Mouse (Mus musculus) brain, embryonic 14.5 days (tissue): ENCODE measurements around the gene Rufy2. TPM values are rescaled to one million over a fixed set of nuclear protein-coding genes. Genes with fewer than 3 reads are reported as not detected.
"Not testable (repeated sequence)": the region's sequence is repeated elsewhere in the genome, so short reads cannot be mapped to it uniquely, and the experiment has no call there.

Experiments
- DNase-seq: peaks from one replicate; pipeline ENCODE4 v3.0.0-alpha.2; 2011; ENCODE audit warnings: low read depth
- CTCF ChIP-seq: fragments of 200-500 bp; IDR thresholded peaks from 2 replicates; pipeline ENCODE4 v1.5.1; 2012; ENCODE audit warnings: inconsistent platforms, mild to moderate bottlenecking, moderate library complexity, borderline replicate concordance; ENCODE audit not compliant: insufficient read depth, insufficient read length; ENCODE audit errors: extremely low read depth
- POLR2A ChIP-seq: fragments of 200-500 bp; IDR thresholded peaks from 2 replicates; pipeline ENCODE4 v1.6.1; 2012; ENCODE audit warnings: mild to moderate bottlenecking, inconsistent platforms, borderline replicate concordance; ENCODE audit not compliant: poor library complexity, insufficient read depth, insufficient read length, severe bottlenecking; ENCODE audit errors: extremely low read depth
- polyA plus RNA-seq: library from polyadenylated mRNA; depleted of rRNA; stranded (reverse); fragments of >200 nt; gene quantifications from 2 replicates; pipeline ENCODE4 v1.2.3, GENCODE M21; 2012

Rufy2 gene
- polyA plus RNA-seq, 1 experiment = 39.0 TPM

DNA sequence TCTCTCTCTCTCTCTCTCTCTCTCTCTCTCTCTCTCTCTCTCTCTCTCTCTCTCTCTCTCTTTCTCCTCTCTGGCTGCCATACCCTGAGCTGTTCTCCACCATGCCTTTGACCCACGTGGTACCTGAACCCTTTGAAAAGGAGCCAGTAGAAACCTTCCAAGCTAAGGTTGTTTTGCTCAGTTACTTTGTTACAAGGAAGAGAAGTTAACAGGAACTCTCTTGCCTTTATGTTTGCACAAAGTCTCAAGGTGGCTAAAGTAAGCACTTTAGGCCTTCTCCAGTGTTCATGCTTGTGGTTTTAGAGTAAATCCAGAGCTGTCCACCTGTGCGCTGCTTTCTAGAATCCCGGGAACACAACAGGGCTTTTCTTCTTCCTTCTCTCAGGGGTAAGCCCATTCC lies 52.2 kb downstream of the Rufy2 start:
- TF ChIP-seq CTCF (no peak), POLR2A (no peak)
- no peak for DNase-seq

DNA sequence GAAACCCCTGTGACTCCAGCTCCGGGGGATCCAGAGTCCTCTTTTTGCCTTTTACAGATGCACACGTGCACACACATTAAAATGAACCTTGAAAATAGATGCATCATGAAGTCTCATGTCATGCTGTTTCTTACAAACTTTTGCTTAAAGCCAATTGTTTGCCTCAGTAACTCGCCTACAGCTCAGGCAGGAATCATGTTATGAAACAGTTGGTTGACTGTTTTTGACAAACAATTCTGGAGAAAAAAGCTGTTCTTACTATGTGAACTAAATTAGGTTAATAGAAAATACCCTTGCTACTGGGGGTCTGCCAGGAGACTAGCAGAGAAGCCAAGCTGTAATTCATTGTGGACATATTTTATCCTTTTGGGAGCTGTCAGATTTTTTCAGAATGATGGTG lies 52.9 kb downstream of the Rufy2 start:
- no peak for DNase-seq
- TF ChIP-seq POLR2A (no peak), CTCF (no peak)

DNA sequence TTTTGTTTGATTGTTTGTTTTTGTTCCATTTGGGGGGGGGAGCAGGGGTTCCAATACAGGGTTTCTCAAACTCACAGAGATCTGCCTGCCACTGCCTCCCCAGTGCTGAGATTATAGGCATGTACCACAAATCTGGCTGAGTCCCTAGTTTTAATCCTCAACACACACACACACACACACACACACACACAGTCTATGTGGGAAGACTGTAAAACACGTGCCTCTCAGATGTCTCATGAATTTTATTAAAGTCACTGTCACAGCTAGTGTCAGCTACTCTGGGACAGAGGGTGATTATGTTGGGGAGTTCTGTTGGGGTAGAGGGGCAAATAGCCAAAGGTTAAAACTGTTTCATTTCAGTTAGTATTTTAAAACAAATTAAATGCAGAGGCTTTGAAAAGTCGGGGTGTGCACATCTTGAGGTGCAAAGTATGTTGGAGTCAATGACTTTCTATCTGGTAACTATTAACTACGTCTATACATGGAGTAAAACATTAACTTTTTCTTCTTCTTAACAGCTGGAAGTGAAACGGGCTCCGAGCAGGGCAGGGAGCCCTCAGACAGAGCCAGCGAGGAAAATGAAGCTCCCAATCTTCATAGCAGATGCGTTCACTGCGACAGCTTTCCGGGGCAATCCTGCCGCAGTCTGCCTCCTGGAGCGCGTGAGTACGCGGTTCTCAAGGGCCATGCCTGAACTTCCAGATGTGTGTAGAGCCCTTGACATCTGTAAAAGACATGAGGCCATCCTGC lies 58.7 kb downstream of the Rufy2 start:
- TF ChIP-seq POLR2A (no peak), CTCF (no peak)

DNA sequence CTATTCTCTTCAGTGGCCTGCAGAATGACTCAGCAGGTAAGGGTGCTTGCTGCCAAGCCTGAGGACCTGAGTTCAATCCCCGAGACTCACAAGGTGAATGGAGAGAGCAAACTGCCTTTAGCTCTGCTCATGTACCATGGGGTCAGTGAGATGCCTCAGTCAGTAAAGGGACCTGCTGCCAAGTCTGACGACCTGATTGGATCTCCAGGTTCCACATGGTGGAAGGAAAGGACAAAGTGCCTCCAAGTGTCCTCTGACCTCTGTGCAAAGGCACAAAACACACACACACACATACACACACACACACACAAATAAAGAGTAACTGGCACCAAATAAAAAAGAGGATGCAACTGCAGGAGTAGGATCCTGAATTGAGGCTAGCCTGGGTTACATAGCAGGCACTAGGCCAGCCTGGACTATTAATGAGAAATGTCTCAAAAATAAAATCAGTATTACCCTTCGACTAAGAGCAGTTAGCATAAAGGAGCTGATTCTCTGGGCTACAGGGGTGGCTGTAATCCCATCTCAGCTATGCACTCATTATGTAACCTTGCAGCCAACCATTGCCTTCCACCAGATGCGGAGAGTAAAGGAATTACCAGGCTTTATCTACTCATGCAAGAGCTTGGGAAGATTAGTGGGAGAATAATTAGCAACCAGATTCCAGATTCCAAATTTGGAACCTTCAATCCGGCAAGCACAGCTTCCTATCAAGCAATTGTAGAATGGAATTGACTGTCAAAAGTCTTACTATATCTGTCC lies 60.0 kb downstream of the Rufy2 start:
- DNase-seq = no peak
- no peak for TF ChIP-seq CTCF
- TF ChIP-seq POLR2A = no peak

More for the DNA sequence above, 58.7 kb downstream of the Rufy2 start:
- DNase-seq = no peak

DNA sequence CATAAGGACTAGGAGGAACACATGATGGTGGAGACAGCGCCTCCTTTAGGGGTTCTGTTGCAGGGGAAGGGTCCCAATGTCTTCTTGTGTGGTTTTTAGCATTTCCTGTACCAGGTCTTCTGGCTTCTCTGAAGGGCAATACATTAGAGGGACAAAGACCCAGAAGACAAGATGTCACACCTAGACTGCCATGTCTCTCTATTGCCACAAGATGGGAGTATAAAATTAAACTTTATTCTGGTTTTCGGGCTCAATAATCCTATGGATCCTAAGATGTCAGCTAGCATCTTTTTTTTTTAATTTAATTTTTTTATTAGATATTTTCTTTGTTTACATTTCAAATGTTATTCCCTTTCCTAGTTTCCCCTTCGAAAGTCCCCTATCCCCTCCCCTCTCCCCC lies 63.1 kb downstream of the Rufy2 start:
- DNase-seq = peak; percentile 14
- no peak for TF ChIP-seq POLR2A
- TF ChIP-seq CTCF = 0 out of 2 replicates have a peak, but pooled peaks have one; percentile 2

DNA sequence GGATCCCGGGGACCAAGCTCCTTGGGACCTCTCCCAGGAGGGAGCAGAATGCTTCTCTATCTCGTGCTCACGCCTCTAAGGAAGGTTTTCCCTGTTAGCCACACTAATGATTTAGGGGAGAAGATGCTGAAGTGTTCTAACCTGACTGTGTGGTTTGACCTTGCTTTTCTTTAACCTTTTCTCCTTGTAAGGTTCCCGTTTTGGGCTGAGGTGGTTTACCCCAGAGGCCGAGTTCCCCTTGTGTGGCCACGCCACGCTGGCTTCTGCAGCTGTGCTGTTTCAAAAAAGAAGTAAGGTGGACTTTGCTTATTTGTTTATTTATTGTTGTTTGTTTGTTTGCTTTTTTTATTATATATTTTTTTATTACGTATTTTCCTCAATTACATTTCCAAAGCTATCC lies 67.7 kb downstream of the Rufy2 start:
- DNase-seq = no peak
- no peak for TF ChIP-seq POLR2A
- TF ChIP-seq CTCF = no peak

DNA sequence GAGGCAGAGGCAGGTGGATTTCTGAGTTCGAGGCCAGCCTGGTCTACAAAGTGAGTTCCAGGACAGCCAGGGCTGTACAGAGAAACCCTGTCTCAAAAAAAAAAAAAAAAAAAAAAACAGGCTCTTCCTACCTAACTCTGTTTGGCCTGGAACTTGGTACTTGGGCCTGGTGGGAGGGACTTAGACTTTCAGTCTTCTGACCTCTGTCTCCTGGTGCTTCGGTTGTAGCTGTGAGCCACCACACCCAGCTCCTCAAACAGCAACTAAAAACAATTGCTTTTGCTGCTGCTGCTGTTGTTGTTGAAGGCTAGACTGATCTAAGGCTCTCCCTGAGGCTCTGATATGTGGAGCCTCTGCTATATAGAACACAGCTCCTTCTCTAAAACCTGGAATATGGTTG lies 69.1 kb downstream of the Rufy2 start:
- TF ChIP-seq CTCF (no peak), POLR2A (no peak)
- no peak for DNase-seq

DNA sequence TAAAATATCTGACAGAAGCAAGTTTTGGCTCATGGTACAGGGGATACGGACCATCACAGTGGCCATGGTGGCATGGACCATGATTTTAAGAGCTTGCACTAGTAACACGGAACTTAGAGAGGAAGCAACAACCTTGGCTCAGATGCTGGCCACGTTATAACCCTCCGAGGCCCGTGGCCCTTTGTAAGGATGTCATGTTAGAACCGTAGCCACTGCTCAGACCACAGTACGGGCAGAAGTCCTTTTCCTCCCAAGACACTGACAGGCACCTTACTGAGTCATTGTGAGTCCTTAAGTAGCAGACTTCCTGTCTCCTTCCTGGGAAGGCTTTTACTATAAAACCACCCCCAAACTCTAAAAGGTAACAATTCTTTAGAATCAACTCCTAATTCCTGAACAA lies 71.2 kb downstream of the Rufy2 start:
- no peak for DNase-seq
- TF ChIP-seq CTCF = no peak
- no peak for TF ChIP-seq POLR2A

DNA sequence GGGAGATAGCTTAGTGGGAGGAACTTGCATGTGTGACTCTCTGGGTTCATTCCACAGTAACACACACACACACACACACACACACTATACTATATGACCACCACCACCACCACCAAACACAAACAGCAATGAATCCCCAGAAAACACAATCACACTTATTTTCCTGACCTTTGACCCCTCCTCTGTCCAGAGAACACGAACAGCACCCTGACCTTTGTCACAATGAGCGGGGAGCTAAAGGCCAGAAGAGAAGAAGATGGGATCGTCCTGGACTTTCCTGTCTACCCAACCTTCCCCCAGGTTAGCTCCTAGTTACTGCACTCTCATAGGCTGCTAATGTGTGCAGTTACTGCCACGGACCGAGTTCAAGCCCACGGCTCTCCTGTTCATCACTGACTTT lies 72.0 kb downstream of the Rufy2 start:
- TF ChIP-seq CTCF = no peak
- TF ChIP-seq POLR2A = no peak

DNA sequence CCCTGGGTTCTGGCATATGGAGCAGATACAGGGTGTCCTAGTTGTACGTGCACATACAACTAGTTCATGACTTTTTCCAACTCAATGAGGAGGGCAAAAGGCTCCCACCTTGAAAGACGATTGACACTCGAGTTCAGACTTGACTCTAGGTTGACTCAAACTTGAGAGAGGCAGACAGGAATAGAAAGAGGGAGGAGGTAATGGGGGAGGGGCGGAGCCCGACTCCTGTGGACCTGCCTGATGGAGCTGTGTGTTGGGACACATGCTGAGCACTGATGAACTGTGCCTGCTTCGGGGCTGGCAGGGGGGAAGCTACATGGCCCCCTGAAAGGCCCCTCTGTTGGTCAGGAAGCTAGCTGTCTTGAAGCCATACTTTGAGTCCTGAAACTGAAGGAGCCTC lies 73.0 kb downstream of the Rufy2 start:
- DNase-seq = no peak
- TF ChIP-seq POLR2A = no peak
- TF ChIP-seq CTCF = no peak

More for the DNA sequence above, 72.0 kb downstream of the Rufy2 start:
- DNase-seq = no peak

DNA sequence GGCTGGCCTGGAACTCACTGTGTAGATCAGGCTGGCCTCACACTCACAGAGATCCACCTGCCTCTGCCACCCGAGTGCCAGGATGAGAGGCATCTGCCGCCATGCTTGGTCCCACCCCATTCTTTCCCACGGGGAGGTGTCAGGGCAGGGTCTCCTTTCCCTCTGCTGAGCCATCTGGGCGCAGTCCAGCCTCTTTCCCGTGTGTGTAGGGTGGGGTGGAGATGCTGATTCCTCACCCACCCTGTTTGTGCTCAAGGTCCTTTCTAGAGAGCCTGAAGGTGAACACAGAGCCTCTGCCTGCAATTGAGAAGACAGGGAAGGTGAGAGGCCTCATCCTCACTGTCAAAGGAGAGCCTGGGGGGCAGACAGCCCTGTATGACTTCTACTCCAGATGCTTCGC lies 74.0 kb downstream of the Rufy2 start:
- DNase-seq = not testable (repeated sequence)

DNA sequence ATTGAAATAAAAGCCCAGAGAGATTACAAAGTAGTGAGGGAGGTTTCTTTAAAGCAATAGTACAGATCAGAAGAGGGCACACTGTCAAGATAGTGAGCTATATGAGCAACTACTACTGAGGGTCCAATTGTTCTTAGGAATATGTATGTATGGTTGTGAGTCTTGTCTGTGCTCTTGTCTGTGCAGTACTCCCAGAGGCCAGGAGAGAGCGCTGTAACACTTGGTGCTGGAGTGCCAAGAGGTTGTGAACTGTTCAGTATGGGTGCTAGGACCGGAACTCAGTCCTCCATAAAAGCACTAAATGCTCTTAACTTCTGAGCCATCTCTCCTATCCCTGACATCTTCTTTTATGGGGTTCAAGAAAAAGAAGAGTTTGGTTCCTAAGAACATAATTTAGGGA lies 74.6 kb downstream of the Rufy2 start:
- no peak for TF ChIP-seq POLR2A
- TF ChIP-seq CTCF = peak; percentile 15; the same call in 1 of the 2 replicates
- DNase-seq = no peak
